Mouse (Mus musculus) embryonic facial prominence, embryonic 13.5 days (tissue): ENCODE data around the gene Olfr460. TPM values are rescaled to one million over a fixed set of nuclear protein-coding genes. Genes with fewer than 3 reads are reported as not detected.

ENCODE experiments used
- ATAC-seq: fragments of 200-750 bp; cut with Nextera tagmentation; 2 replicates; pipeline ENCODE4 v1.8.0; 2017; ENCODE audit warnings: low read depth; ENCODE audit not compliant: insufficient number of reproducible peaks, insufficient read depth, low FRiP score, low TSS enrichment
- H3K27ac ChIP-seq: fragments of 300-500 bp; sonication (generic); 2 replicates; pipeline ENCODE4 v1.5.1; 2015; ENCODE audit warnings: moderate library complexity, mild to moderate bottlenecking, inconsistent platforms
- H3K27me3 ChIP-seq: fragments of 300-500 bp; sonication (generic); 2 replicates; pipeline ENCODE4 v1.6.1; 2015; ENCODE audit warnings: mild to moderate bottlenecking, inconsistent platforms
- H3K36me3 ChIP-seq: fragments of 300-500 bp; sonication (generic); 2 replicates; pipeline ENCODE4 v1.6.1; 2015; ENCODE audit warnings: mild to moderate bottlenecking, inconsistent platforms
- H3K4me1 ChIP-seq: fragments of 300-500 bp; sonication (generic); 2 replicates; pipeline ENCODE4 v1.6.1; 2015; ENCODE audit warnings: inconsistent platforms
- H3K4me2 ChIP-seq: fragments of 300-500 bp; sonication (generic); 2 replicates; pipeline ENCODE4 v1.6.1; 2015; ENCODE audit warnings: moderate library complexity, mild to moderate bottlenecking, inconsistent platforms
- H3K4me3 ChIP-seq: fragments of 300-500 bp; sonication (generic); 2 replicates; pipeline ENCODE4 v1.5.1; 2015; ENCODE audit warnings: mild to moderate bottlenecking, inconsistent platforms
- H3K9ac ChIP-seq: fragments of 300-500 bp; sonication (generic); 2 replicates; pipeline ENCODE4 v1.6.1; 2015; ENCODE audit warnings: mild to moderate bottlenecking, inconsistent platforms
- H3K9me3 ChIP-seq: fragments of 300-500 bp; sonication (generic); 2 replicates; pipeline ENCODE4 v1.6.1; 2016; ENCODE audit warnings: inconsistent platforms
- WGBS: fragments of 180-500 bp; shearing (Covaris S2); methylation state at CpG from one replicate; pipeline ENCODE4 v1.1.7; 2015; ENCODE audit warnings: mixed read lengths; 5-methylcytosine and 5-hydroxymethylcytosine counted together
- polyA plus RNA-seq: library from polyadenylated mRNA; unstranded; fragments of >200 nt; fragmentation: Nextera tagmentation; extraction: Ambion mirVana; gene quantifications from 2 replicates; pipeline ENCODE4 v1.2.1, GENCODE M21; 2015

Olfr460 gene
- polyA plus RNA-seq, 1 experiment from 2014 or later: not detected

DNA sequence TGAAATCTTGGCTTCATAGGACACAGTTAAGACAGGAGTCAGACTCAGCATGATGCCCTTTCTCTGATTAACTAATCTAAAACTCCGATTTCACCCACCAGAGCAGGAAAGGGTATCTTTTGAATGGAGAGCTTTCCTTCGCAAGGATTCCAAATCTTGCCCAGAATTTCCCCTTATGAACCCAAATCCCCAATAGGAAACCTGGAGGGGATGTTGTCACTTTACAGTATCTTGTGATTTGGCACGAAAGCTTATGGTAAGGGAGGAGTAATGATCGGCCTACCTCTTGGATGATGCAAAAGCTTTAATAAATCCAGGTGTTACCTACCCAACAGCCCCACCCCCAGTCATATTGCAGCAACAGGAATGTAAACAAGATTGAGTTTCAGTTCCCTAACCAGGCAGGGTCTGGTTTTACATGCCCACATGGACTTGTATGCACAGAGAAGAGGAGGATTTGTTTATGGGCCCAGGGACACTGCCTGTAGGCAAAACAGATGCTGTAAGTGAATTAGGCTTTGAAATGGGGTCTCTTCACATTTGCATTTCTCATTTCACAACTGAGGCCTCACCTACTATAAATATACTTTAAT lies 44.1 kb downstream of the Olfr460 start, which contains the start of gene Tas2r138:
TSS of gene Tas2r138 (minus strand) at position 51 of the 593 bp plus-strand sequence.
- Histone ChIP-seq H3K27ac (no peak within 1 kb of the TSS), H3K4me1 (no peaks in the 10 kb centered on the region), H3K9ac (no peak within 1 kb of the TSS), H3K9me3 (no peaks in the 10 kb centered on the region), H3K36me3 (no peaks in the 10 kb centered on the region), H3K4me2 (no peak within 1 kb of the TSS), H3K4me3 (no peak within 1 kb of the TSS), H3K27me3 (no peaks in the 10 kb centered on the region)
- WGBS: 85% methylated on average over 4 of the region's 4 CpGs
- no peak for ATAC-seq

DNA sequence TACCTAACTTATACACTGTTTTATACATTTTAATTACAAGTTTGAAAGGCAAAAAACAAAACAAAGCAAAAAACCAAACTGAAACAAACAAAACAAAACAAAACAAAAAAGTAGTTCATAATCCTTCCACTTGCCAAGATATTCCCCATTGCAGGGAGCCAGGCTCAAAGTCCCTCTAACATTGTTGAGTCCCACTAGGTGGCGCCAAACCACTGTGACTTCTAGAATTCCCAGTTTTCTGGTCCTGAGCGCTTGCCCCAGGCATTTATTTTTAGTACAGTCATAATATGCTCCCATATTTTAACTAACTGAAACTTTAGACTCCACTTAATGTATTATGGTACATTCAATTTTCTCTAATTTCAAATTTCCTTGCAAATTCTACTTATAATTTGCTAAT lies 48.7 kb downstream of the Olfr460 start:
- Histone ChIP-seq H3K9ac (no peak overlapping the region), H3K36me3 (no peaks in the 10 kb centered on the region), H3K27ac (no peak overlapping the region), H3K4me2 (no peak overlapping the region), H3K4me1 (no peaks in the 10 kb centered on the region), H3K4me3 (no peak overlapping the region), H3K27me3 (no peaks in the 10 kb centered on the region), H3K9me3 (no peaks in the 10 kb centered on the region)
- ATAC-seq: no peak
- WGBS: 22% methylated on average over 2 of the region's 2 CpGs

Other genes with a start within 250 kb of the Olfr460 start
- 52.2 and 52.5 TPM in 2 replicates for gene Agk, start 244.3 kb upstream of the Olfr460 start, polyA plus RNA-seq
- gene E330009J07Rik, start 133.4 kb upstream of the Olfr460 start, polyA plus RNA-seq: 9.6 and 10.8 TPM in 2 replicates
- not detected in 2 replicates for gene Wee2, start 130.4 kb upstream of the Olfr460 start, polyA plus RNA-seq
- gene Ssbp1, start 98.1 kb upstream of the Olfr460 start, polyA plus RNA-seq: 185 and 223 TPM in 2 replicates
- not detected in 2 replicates for gene Tas2r137, start 78.3 kb upstream of the Olfr460 start, polyA plus RNA-seq
- 0.28 TPM in 1 of 2 replicates, not detected in the other for gene Tas2r108, start 76.0 kb upstream of the Olfr460 start, polyA plus RNA-seq
- gene Prss37, start 50.0 kb upstream of the Olfr460 start, polyA plus RNA-seq: not detected in 2 replicates
- gene Olfr461, start 14.4 kb upstream of the Olfr460 start, polyA plus RNA-seq: 0.13 TPM in 1 of 2 replicates, not detected in the other
- gene Clec5a, start 16.3 kb downstream of the Olfr460 start, polyA plus RNA-seq: 1.2 and 2.5 TPM in 2 replicates
- gene Tas2r138, start 43.8 kb downstream of the Olfr460 start, polyA plus RNA-seq: not detected in 2 replicates
- gene Mgam, start 59.3 kb downstream of the Olfr460 start, polyA plus RNA-seq: 1.9 TPM in 1 of 2 replicates, not detected in the other